Mouse (Mus musculus) kidney, adult 18-20 months (tissue): ENCODE data around the gene Cracr2b.

Source experiments
- DNase-seq: peaks from one replicate; pipeline ENCODE4 v3.0.0; 2021

Gene Cracr2b

DNA sequence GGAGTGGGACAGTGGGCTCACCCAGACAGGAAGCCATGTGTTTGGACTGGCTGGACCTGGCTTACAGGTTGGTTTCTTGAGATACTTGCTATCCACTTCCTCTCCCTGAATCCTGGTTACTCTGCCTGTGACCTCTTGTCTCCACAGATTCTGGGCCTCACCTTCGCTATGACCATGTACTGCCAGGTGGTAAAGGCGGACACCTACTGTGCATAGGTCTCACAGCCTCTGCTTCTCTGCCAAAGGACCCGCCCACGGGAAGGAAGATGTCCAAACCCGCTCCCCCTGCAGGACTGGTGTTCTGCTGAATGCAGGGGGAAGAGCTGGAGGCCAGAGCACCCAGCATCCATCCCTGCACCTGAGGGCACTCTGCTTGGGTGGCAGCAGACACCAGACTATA is 31.8 kb downstream of the Cracr2b start:
- no peak for DNase-seq

DNA sequence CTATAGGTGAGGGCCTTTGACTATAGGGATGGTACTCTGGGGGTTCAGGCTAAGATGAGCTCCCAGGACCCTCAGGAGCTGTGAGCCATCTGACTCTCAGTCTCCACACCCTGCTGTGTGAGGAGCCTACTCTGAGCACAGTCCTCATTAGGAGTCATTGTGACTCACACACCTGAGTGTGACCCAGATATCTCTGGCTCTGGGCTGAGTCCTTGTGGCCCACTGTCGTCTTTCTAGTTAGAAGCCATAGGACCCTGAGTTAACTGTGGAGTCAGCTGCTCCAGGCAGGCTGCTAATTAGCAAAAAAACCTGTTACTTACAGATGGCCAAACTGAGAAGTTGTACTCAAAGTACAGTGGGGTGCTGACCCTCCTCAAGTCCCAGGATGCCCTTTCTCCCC is 32.8 kb downstream of the Cracr2b start:
- no peak for DNase-seq

DNA sequence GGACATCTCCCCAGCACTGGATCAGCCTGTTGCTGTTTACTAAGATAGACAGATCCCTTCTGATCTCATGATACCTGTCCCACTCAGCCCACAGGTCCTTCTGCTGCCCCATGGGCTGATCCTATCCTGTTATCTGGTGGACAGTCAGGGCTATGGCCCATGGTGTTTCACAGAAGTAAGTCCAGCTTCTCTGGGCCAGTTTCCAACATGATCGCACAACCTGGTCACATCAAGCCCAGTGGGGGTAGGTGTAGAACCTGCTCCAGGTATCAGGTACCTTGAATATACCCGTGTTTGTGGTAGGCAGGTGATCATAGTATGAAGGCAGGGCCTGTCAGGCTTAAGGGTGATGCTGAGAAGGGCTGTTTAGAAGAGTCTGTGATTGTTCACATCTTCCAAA is 34.5 kb downstream of the Cracr2b start:
- no peak for DNase-seq

DNA sequence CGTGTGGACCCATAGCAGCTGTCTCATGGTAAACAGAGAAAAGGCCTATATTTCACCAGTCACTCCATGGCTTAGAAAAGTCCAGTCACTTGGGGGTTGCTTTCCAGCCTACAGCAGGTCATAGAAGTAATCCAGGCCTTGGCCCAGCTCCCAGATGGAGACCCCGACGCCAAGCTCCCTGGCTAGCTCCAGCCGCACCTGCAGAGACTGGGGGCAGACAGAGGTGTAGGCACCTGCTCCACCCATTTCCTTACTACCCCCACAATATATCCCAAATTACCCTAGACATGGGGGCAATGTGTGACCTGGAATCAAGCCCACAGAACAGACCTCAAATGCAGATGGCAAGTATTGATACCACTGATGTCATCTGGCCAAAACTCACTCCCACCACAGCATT is 35.0 kb downstream of the Cracr2b start:
- DNase-seq, result no peak

DNA sequence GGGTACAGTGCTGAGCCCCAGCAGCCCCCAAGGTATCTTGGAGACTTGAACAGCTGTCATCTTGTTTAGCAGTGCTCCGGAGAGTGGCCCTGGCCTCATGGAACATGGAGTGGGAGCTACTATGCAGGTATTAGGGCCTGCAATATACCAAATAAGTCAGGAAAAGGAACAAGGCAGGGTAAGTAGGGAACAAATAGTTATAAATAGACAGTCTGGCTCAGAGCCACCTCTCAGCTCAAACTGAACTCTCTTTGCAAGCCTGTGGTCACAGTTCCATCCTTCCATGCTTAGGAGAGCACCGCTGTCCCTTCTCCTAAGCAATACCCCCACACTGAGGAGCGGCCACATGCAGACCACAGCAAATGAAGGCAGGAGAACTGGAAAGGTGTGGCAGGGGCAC is 36.7 kb downstream of the Cracr2b start:
- DNase-seq, result no peak

DNA sequence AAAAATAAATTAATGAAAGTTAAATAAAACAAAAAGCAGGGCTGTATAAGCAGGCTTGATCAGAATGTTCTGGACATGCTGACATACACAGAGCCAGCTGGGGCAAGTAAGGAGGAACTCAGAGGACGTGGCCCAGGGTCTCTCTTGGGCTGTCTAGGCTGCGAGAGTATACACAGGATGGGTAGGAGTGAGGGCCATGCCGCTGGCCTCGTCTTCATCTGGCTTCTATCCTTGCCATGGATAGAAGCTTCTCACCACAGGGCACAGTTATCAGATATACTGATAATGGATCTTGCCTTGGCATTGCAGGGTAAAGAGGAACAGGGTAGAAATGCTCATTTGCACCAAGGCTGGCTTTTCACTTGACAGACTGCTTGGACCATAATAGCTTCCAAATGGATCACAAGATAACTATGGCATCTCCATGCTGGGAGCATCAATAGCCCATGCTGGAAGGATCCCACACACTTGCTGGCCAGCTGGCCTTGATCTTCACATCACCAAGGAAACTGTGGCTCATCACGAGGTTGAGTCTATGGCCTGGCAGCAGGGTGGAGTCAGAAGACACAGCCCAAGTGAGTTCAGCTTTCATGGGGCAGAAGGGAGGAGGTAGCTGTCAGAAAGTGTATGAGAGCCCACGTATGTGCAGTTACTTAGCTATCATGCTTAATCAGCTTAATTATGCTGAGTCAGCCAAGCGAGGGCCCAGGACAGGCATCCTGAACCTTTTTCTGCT is 41.1 kb downstream of the Cracr2b start:
- DNase-seq, result no peak

DNA sequence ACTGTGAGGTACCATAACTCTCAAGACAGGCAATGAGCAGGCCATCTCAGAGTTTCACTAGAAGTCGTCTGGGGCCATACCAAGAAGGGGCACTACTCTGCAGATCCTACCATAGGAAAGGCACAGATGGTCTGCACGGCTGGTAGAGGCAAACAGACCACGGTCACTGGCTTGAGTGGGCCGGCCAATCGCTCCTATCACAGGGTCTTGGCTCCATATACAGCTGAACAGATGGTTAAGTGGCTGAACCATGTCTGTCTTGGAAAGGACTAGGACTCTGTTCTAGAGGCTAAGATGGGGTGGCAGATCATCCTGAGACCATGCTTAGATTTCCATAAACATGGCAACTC is 41.6 kb downstream of the Cracr2b start:
- no peak for DNase-seq

DNA sequence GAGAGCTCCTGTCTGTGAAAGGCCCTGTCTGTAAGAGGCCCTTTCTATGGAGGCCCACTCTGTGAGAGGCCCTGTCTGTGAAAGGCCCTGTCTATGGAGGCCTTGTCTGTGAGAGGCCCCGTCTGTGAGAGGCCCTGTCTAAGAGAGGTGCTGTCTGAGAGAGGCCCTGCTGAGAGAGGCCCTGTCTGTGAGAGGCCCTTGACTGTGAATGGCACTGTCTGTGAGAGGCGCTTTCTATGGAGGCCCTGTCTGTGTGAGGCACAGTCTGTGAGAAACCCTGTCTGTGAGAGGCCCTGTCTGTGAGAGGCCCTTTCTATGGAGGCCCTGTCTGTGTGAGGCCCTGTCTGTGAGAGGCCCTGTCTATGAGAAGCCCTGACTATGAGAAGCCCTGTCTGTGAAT is 45.4 kb downstream of the Cracr2b start:
- no peak for DNase-seq

DNA sequence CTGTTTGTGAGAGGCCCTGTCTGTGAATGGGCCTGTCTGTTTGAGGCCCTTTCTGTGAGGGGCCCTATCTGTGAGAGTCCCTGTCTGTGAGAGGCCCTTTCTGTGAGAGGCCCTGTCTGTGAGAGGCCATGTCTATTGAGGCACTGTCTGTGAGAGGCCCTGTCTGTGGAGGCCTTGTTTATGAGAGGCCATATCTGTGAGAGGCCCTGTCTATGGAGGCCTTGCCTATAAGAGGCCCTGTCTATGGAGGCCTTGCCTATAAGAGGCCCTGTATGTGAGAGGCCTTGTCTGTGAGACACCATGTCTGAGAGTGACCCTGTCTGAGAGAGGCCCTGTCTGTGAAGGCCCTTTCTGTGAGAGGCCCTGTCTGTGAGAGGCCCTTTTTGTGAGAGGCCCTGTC is 47.3 kb downstream of the Cracr2b start:
- DNase-seq, result no peak

DNA sequence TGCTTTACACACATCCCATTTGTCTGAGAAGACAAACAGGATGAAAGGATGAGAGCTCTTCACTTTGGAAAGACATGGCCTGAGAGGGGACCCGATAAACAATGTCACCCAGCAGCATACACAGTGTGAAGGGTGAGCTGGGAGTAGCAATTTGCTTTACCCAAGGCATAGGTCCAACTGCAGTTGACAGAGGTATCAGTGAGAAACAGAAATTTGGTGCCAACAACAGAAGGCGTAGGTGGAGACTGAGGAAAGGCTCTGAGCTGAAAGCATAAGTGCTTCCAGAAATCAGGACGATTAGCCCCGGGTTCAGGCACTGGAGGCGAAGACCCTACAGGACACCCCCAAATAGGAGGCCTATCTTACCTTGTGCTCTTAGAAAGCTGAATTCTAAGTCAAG is 49.3 kb downstream of the Cracr2b start:
- no peak for DNase-seq

DNA sequence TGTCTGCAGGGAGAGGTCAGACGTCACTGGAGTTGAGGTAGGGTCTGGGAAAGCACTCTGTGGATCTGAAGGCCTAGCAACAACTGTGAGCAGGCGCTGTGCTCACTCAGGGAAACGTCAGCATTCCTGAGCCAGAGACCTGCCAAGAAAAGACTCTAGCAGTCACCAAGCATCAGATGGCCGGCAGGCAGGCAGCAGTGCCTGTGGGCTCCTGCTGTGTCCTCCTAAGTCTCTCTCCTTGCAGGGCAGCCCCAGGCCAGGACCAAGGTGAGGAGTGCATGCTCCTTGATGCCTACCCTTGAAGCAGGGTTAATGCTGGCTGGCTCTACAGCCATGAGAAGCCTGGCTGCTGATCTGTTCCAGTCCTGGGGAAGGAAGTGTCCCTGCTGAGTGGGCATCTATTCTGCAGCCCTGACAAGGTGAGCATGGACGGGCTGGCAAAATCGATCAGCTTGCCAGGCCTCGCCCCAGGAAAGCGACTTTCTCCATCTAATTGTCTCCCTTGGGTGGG is 49.8 kb downstream of the Cracr2b start:
- no peak for DNase-seq
